Mouse (Mus musculus) stomach, postnatal 0 days (tissue): ENCODE data around the gene Gpn3.

Experiments used
- CTCF ChIP-seq: IDR thresholded peaks from 2 replicates; pipeline ENCODE4 v1.5.1; 2016; ENCODE audit warnings: antibody characterized with exemption, low read depth, mild to moderate bottlenecking, moderate library complexity
- EP300 ChIP-seq: optimal IDR thresholded peaks from 2 replicates; pipeline ENCODE3; 2016; ENCODE audit warnings: antibody characterized with exemption

DNA sequence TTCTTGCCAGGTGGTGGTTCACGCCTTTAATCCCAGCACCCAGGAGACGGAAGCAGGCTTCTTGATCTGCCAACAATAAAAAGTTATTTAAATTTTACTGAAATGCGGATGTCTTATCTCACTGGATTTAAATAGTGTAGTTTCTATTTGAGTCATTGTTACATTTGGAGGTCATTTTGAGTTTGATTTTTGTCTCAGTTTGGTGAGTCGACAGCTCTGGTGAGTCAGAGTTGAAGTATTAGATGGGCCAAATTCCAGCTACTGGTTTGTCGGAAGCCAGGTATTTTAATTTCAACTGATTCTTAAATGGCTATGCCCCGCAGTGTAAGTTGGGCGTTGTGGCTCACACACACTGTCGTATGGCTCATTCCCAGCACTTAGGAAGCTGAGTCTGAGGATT, 59.5 kb downstream of the Gpn3 start:
- TF ChIP-seq EP300, result no peak
- no peak for TF ChIP-seq CTCF
